Mouse (Mus musculus) MEL (cell line): Measurements from ENCODE around the gene Myh3. TPM values are rescaled to one million over a fixed set of nuclear protein-coding genes. Genes with fewer than 3 reads are reported as not detected.

Experiments used
- DNase-seq: peaks from one replicate; pipeline ENCODE4 v3.0.0; 2011; ENCODE audit warnings: low read depth, low spot score
- H3K27ac ChIP-seq: 2 replicates; pipeline ENCODE4 v1.5.1; 2012; ENCODE audit warnings: low read depth, mild to moderate bottlenecking, control low read depth, low read length, moderate library complexity; ENCODE audit not compliant: control insufficient read depth
- H3K27me3 ChIP-seq, 2 experiments: fragments of 150-350 bp in 1 of 2; sonication (generic) in 1 of 2; 2 replicates each; pipeline ENCODE4 v1.6.1; 2012; ENCODE audit warnings: low read length in 2 of 2, mild to moderate bottlenecking in 2 of 2, improper control_type of control experiment in 1 of 2, moderate library complexity in 1 of 2; ENCODE audit not compliant: insufficient read depth in 2 of 2, control insufficient read depth in 1 of 2
- H3K36me3 ChIP-seq, 2 experiments: 2 replicates each; pipeline ENCODE4 v1.6.1; 2012 to 2014; ENCODE audit warnings: low read length in 2 of 2, improper control_type of control experiment in 1 of 2, inconsistent platforms in 1 of 2, mild to moderate bottlenecking in 1 of 2; ENCODE audit not compliant: insufficient read depth in 2 of 2, control insufficient read depth in 1 of 2
- H3K4me1 ChIP-seq, 2 experiments: fragments of 150-350 bp in 1 of 2; sonication (generic) in 1 of 2; 2 replicates each; pipeline ENCODE4 v1.6.1; 2012; ENCODE audit warnings: low read length in 2 of 2, improper control_type of control experiment in 1 of 2, mild to moderate bottlenecking in 1 of 2; ENCODE audit not compliant: insufficient read depth in 2 of 2, control insufficient read depth in 1 of 2
- H3K4me3 ChIP-seq, 2 experiments: fragments of 150-350 bp in 1 of 2; sonication (generic) in 1 of 2; 2 replicates each; pipeline ENCODE4 v1.5.1; 2012; ENCODE audit warnings: low read depth in 2 of 2, low read length in 2 of 2, mild to moderate bottlenecking in 2 of 2, moderate library complexity in 2 of 2, control low read depth in 1 of 2, improper control_type of control experiment in 1 of 2; ENCODE audit not compliant: control insufficient read depth in 1 of 2, insufficient read depth in 1 of 2
- H3K79me2 ChIP-seq: 2 replicates; pipeline ENCODE4 v1.6.1; 2012; ENCODE audit warnings: mild to moderate bottlenecking, low read length, moderate library complexity; ENCODE audit not compliant: control insufficient read depth, poor library complexity, insufficient read depth
- H3K9ac ChIP-seq: 2 replicates; pipeline ENCODE4 v1.6.1; 2012; ENCODE audit warnings: low read depth, mild to moderate bottlenecking, control low read depth, low read length, moderate library complexity; ENCODE audit not compliant: control insufficient read depth, poor library complexity, severe bottlenecking
- H3K9me3 ChIP-seq: fragments of 150-350 bp; sonication (generic); replicated peaks from 2 replicates; pipeline ENCODE4 v1.6.1; 2012; ENCODE audit warnings: mild to moderate bottlenecking, low read length, improper control_type of control experiment, moderate library complexity; ENCODE audit not compliant: insufficient read depth
- CHD2 ChIP-seq: IDR thresholded peaks from 2 replicates; pipeline ENCODE4 v1.6.1; 2011; ENCODE audit warnings: low read length, improper control_type of control experiment
- CTCF ChIP-seq, 3 experiments: IDR thresholded peaks in 2 of 3; conservative IDR thresholded peaks in 1 of 3; 2 replicates each; pipeline ENCODE4 v1.5.1; 2011 to 2012; ENCODE audit warnings: low read length in 3 of 3, low read depth in 2 of 3, mild to moderate bottlenecking in 2 of 3, improper control_type of control experiment in 1 of 3, inconsistent platforms in 1 of 3, mixed read lengths in 1 of 3, moderate library complexity in 1 of 3; ENCODE audit not compliant: control insufficient read depth in 1 of 3, insufficient read depth in 1 of 3, poor library complexity in 1 of 3, severe bottlenecking in 1 of 3
- GABPA ChIP-seq: IDR thresholded peaks from 2 replicates; pipeline ENCODE4 v1.6.1; 2012; ENCODE audit warnings: low read depth, mild to moderate bottlenecking, inconsistent platforms, low read length, improper control_type of control experiment, moderate library complexity
- HCFC1 ChIP-seq: IDR thresholded peaks from 2 replicates; pipeline ENCODE4 v1.6.1; 2012; ENCODE audit warnings: low read depth, mild to moderate bottlenecking, inconsistent platforms, low read length, improper control_type of control experiment, moderate library complexity
- KAT2A ChIP-seq: conservative IDR thresholded peaks from 2 replicates; pipeline ENCODE4 v1.6.1; 2012; ENCODE audit warnings: low read depth, low read length, improper control_type of control experiment, inconsistent platforms
- MAZ ChIP-seq: IDR thresholded peaks from 2 replicates; pipeline ENCODE4 v1.6.1; 2012; ENCODE audit warnings: low read depth, mild to moderate bottlenecking, inconsistent platforms, low read length, improper control_type of control experiment
- NELFE ChIP-seq: IDR thresholded peaks from 2 replicates; pipeline ENCODE4 v1.6.1; 2011; ENCODE audit warnings: low read depth, low read length, improper control_type of control experiment
- NRF1 ChIP-seq: IDR thresholded peaks from 2 replicates; pipeline ENCODE4 v1.6.1; 2014; ENCODE audit warnings: low read depth, mild to moderate bottlenecking, inconsistent platforms, low read length, improper control_type of control experiment, moderate library complexity; ENCODE audit not compliant: poor library complexity, insufficient read depth, severe bottlenecking
- RAD21 ChIP-seq: IDR thresholded peaks from 2 replicates; pipeline ENCODE4 v1.6.1; 2011; ENCODE audit warnings: mild to moderate bottlenecking, low read depth, low read length, improper control_type of control experiment
- SMC3 ChIP-seq: IDR thresholded peaks from 2 replicates; pipeline ENCODE4 v1.6.1; 2011; ENCODE audit warnings: low read depth, low read length, improper control_type of control experiment
- USF1 ChIP-seq: IDR thresholded peaks from 2 replicates; pipeline ENCODE4 v1.6.1; 2014; ENCODE audit warnings: low read depth, mild to moderate bottlenecking, inconsistent platforms, low read length, improper control_type of control experiment, moderate library complexity
- ZC3H11A ChIP-seq: IDR thresholded peaks from 2 replicates; pipeline ENCODE4 v1.6.1; 2012; ENCODE audit warnings: low read depth, mild to moderate bottlenecking, inconsistent platforms, low read length, improper control_type of control experiment
- polyA plus RNA-seq, 2 experiments: library from polyadenylated mRNA; stranded (reverse) in 1 of 2; unstranded in 1 of 2; fragments of >175 nt in 1 of 2; fragments of >200 nt in 1 of 2; gene quantifications; 2 replicates each; pipeline versions ENCODE4 v1.2.1 to v1.2.4; 2012; ENCODE audit warnings: low replicate concordance in 2 of 2, low read depth in 1 of 2; ENCODE audit not compliant: insufficient read length in 2 of 2, insufficient read depth in 1 of 2, missing spikeins in 1 of 2
- total RNA-seq: library from RNA; depleted of rRNA; stranded (reverse); fragments of 300-350 nt; gene quantifications from 2 replicates; pipeline ENCODE4 v1.2.3, GENCODE M21; 2012

Gene Myh3
- total and polyA plus RNA-seq, 3 experiments = 0.81 to 1.7 TPM; not detected in 1

GRCm38 (mm10) chr11:67098427-67098826 is 20.3 kb downstream of the Myh3 start:
- no peaks in the 10 kb centered on the region for H3K36me3 ChIP-seq
- H3K9me3 ChIP-seq = no peaks in the 10 kb centered on the region
- H3K9ac ChIP-seq = no peak overlapping the region
- DNase-seq = no peak
- TF ChIP-seq ZC3H11A (no peak), MAZ (no peak), NELFE (no peak), RAD21 (no peak), KAT2A (no peak), NRF1 (no peak)
- H3K27me3 ChIP-seq = 0 out of 4 replicates have a peak, but pooled peaks cover 0 to 2% of the 10 kb centered on the region in 2 experiments
- no peaks in the 10 kb centered on the region for H3K79me2 ChIP-seq
- H3K27ac ChIP-seq = no peak overlapping the region
- H3K4me1 ChIP-seq = no peaks in the 10 kb centered on the region
- no peak overlapping the region for H3K4me3 ChIP-seq

GRCm38 (mm10) chr11:67099241-67099640 is 21.1 kb downstream of the Myh3 start:
- Histone ChIP-seq H3K9ac (no peak overlapping the region), H3K27me3 (0 out of 4 replicates have a peak, but pooled peaks cover 0 to 2% of the 10 kb centered on the region in 2 experiments), H3K36me3 (no peaks in the 10 kb centered on the region), H3K4me3 (no peak overlapping the region), H3K79me2 (no peaks in the 10 kb centered on the region), H3K4me1 (no peaks in the 10 kb centered on the region), H3K9me3 (no peaks in the 10 kb centered on the region), H3K27ac (no peak overlapping the region)
- TF ChIP-seq USF1 (no peak), GABPA (no peak), CHD2 (no peak)
- no peak for DNase-seq

GRCm38 (mm10) chr11:67100169-67100568 is 22.1 kb downstream of the Myh3 start:
- H3K4me3 ChIP-seq = no peak overlapping the region
- peak; percentile 57 to 77 (median 77) for TF ChIP-seq CTCF (IDR thresholded peaks at IDR 0.05 in 2 of 3, conservative IDR thresholded peaks at IDR 0.05 in 1 of 3; ENCODE audit: control insufficient read depth in 1 of 3, insufficient read depth in 1 of 3, low read depth in 2 of 3, low read length in 3 of 3, poor library complexity in 1 of 3, severe bottlenecking in 1 of 3)
- TF ChIP-seq HCFC1 = no peak
- TF ChIP-seq RAD21 = peak; percentile 16
- peak; percentile 61 for TF ChIP-seq SMC3
- TF ChIP-seq, all 39 proteins: peak for 3
- DNase-seq = peak; percentile 51
- H3K36me3 ChIP-seq = no peaks in the 10 kb centered on the region
- 0 out of 4 replicates have a peak, but pooled peaks cover 0 to 2% of the 10 kb centered on the region in 2 experiments for H3K27me3 ChIP-seq
- no peak overlapping the region for H3K9ac ChIP-seq
- H3K4me1 ChIP-seq = no peaks in the 10 kb centered on the region
- H3K79me2 ChIP-seq = no peaks in the 10 kb centered on the region
- no peak overlapping the region for H3K27ac ChIP-seq
- H3K9me3 ChIP-seq = no peaks in the 10 kb centered on the region
